7 mouse cellular contexts compared by ENCODE assay signal in the genomic region with DNA sequence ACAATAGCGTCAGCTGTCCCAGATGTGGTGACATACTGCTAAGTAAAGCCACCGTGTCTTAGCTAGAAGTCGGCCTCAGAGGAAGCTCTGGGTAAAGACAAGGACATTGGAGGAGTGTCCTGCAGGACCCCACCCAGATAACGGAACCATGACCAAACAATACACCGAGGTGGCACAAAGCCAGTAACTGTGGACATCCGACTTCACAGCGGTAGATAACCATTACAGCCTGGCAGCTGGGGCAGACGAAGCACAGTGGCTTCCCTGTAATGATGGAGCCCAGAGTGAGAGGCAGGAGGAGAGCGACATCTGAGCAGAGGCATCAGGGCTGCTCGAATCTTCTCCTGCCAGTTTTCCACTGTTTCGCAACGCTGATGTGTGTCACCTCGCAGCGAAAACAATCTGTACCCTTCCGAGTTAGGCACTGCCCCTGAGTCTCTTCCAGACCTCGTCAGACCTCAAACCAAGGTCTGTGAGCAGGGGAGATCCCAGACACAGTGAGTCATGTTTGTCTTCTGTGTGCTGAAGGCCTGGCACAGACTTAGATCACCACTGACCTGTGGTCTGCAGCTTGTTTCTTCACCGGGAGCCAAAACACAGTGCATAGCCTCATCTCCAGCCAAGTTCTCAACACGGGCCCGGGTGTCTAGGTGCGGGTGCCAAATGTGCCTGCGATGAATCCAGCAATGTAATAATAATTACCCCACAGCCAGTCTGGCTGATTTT.
DNase-seq lines count a peak whose midpoint lies in the region; ATAC-seq lines count a peak whose summit lies in the region.

No protein-coding gene starts in this region.

- H3K4me3 ChIP-seq in limb, embryonic 15.5 days: no peak overlapping the region

- 60% methylated on average over 21 of the region's 21 CpGs for WGBS in limb, embryonic 15.5 days

- peak overlapping the region; percentile 22; the same call in 1 of the 2 replicates for H3K27ac ChIP-seq in limb, embryonic 15.5 days

- H3K9me3 ChIP-seq in limb, embryonic 15.5 days: no peaks in the 10 kb centered on the region

- H3K4me2 ChIP-seq in limb, embryonic 15.5 days: no peak overlapping the region

- peak; percentile 5 to 28 for DNase-seq in urinary bladder, adult 18-20 months (ENCODE audit: low spot score in 2 of 2)
- no peak for DNase-seq in urinary bladder, adult 2 months (ENCODE audit: low spot score)
- DNase-seq in cerebellum, adult 8-10 months: peak; percentile 46
- DNase-seq in heart, adult 18-20 months: peak; percentile 75 to 77
- peak; percentile 11 for DNase-seq in urinary bladder, postnatal 25 days (ENCODE audit: low spot score)

- H3K4me1 ChIP-seq in limb, embryonic 15.5 days: peaks cover 25% of the 10 kb centered on the region

- ATAC-seq in limb, embryonic 15.5 days (ENCODE audit: insufficient number of reproducible peaks, low FRiP score, low TSS enrichment, low read depth): no peak
- ATAC-seq in frontal cortex, adult (ENCODE audit: low TSS enrichment): no peak

- no peak overlapping the region for H3K9ac ChIP-seq in limb, embryonic 15.5 days

- no peaks in the 10 kb centered on the region for H3K27me3 ChIP-seq in limb, embryonic 15.5 days

- no peaks in the 10 kb centered on the region for H3K36me3 ChIP-seq in limb, embryonic 15.5 days
